Mouse (Mus musculus): Measurements from ENCODE around the gene Tbx20. TPM values are rescaled to one million over a fixed set of nuclear protein-coding genes. Genes with fewer than 3 reads are reported as not detected.

Gene Tbx20
- polyA plus RNA-seq, 1 experiment from 2014 or later: not detected

- DNase-seq (ENCODE audit: low spot score): no peak
These were observed 3.8 kb downstream of the Tbx20 start for GRCm38 (mm10) chr9:24770149-24770940.

- no peak for DNase-seq (ENCODE audit: low spot score)
These were observed 4.5 kb downstream of the Tbx20 start for GRCm38 (mm10) chr9:24769611-24770010.

GRCm38 (mm10) chr9:24767056-24767455 is 7.0 kb downstream of the Tbx20 start:
- DNase-seq (ENCODE audit: low spot score): no peak

GRCm38 (mm10) chr9:24765572-24765971 is 8.5 kb downstream of the Tbx20 start:
- no peak for DNase-seq (ENCODE audit: low spot score)

GRCm38 (mm10) chr9:24760461-24760860 is 13.6 kb downstream of the Tbx20 start:
- peak; percentile 14 for DNase-seq (ENCODE audit: low spot score)

GRCm38 (mm10) chr9:24744958-24745357 is 29.1 kb downstream of the Tbx20 start:
- DNase-seq (ENCODE audit: low spot score): no peak

GRCm38 (mm10) chr9:24701246-24701645 is 72.9 kb downstream of the Tbx20 start:
- DNase-seq (ENCODE audit: low spot score): no peak

- no peak for DNase-seq (ENCODE audit: low spot score)
These were observed 77.7 kb downstream of the Tbx20 start for GRCm38 (mm10) chr9:24696405-24696778.

GRCm38 (mm10) chr9:24695700-24696404 is 78.3 kb downstream of the Tbx20 start, which contains the start of gene Dpy19l2:
Dpy19l2 (minus strand) TSS chr9:24696293.
- no peak for DNase-seq (ENCODE audit: low spot score)

Other genes starting within 250 kb of the Tbx20 start
- not detected in 2 replicates for gene Cypt4, start 149.1 kb downstream of the Tbx20 start, polyA plus RNA-seq (2015; fragmentation: Nextera tagmentation; extraction: Ambion mirVana)
- 0.04 and 0.05 TPM in 2 replicates for gene Dpy19l2, start 78.0 kb downstream of the Tbx20 start, polyA plus RNA-seq (2015; fragmentation: Nextera tagmentation; extraction: Ambion mirVana)

Measured in thymus, postnatal 0 days (tissue).